Mouse (Mus musculus) embryonic facial prominence, embryonic 12.5 days (tissue): ENCODE data around the gene Sec24d. TPM values are rescaled to one million over a fixed set of nuclear protein-coding genes. Genes with fewer than 3 reads are reported as not detected.
A peak's percentile ranks its signal among the peaks of the same experiment; 100 is the strongest.
"Not testable (repeated sequence)": the region's sequence is repeated elsewhere in the genome, so short reads cannot be mapped to it uniquely, and the experiment has no call there.

Experiments used
- ATAC-seq: fragments of 200-750 bp; cut with Nextera tagmentation; 2 replicates; pipeline ENCODE4 v1.8.0; 2017; ENCODE audit not compliant: insufficient number of reproducible peaks, insufficient read depth, low FRiP score, low TSS enrichment
- H3K27ac ChIP-seq: fragments of 300-500 bp; sonication (generic); 2 replicates; pipeline ENCODE4 v1.5.1; 2016; ENCODE audit warnings: mild to moderate bottlenecking
- H3K27me3 ChIP-seq: fragments of 300-500 bp; sonication (generic); 2 replicates; pipeline ENCODE4 v1.6.1; 2016; ENCODE audit warnings: mild to moderate bottlenecking, moderate library complexity
- H3K36me3 ChIP-seq: fragments of 300-500 bp; sonication (generic); 2 replicates; pipeline ENCODE4 v1.6.1; 2016; ENCODE audit warnings: mild to moderate bottlenecking
- H3K4me1 ChIP-seq: fragments of 300-500 bp; sonication (generic); 2 replicates; pipeline ENCODE4 v1.6.1; 2016
- H3K4me2 ChIP-seq: fragments of 300-500 bp; sonication (generic); replicated peaks from 2 replicates; pipeline ENCODE4 v1.6.1; 2016; ENCODE audit warnings: mild to moderate bottlenecking, moderate library complexity
- H3K4me3 ChIP-seq: fragments of 300-500 bp; sonication (generic); 2 replicates; pipeline ENCODE4 v1.5.1; 2016; ENCODE audit warnings: mild to moderate bottlenecking
- H3K9ac ChIP-seq: fragments of 300-500 bp; sonication (generic); 2 replicates; pipeline ENCODE4 v1.6.1; 2016; ENCODE audit warnings: mild to moderate bottlenecking, moderate library complexity
- H3K9me3 ChIP-seq: fragments of 300-500 bp; sonication (generic); 2 replicates; pipeline ENCODE4 v1.6.1; 2016; ENCODE audit warnings: mild to moderate bottlenecking, moderate library complexity
- WGBS: fragments of 180-500 bp; shearing (Covaris S2); methylation state at CpG from one replicate; pipeline ENCODE4 v1.1.7; 2016; 5-methylcytosine and 5-hydroxymethylcytosine counted together
- polyA plus RNA-seq: library from polyadenylated mRNA; unstranded; fragments of >200 nt; fragmentation: Nextera tagmentation; extraction: Ambion mirVana; gene quantifications from 2 replicates; pipeline ENCODE4 v1.2.1, GENCODE M21; 2016

Sec24d gene
- polyA plus RNA-seq, 1 experiment from 2014 or later, result 62.6 TPM

DNA sequence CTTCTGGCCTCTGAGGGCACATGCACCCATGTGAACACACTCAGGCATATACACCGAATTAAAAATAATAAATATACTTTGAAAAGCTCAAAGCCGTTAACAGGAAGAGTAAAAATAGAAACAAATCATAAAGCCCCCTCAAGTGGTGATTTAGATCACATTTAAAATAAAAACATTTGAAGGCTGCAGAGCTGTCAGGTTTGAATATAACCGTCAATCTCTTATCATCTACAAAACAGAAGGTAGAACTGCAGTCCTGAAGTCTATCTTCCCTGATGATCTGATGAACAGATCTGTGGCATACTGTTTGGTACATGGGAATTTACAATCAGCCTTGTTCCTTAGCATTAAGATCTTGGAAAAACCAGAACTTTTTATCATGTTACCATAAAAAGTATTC lies 109.3 kb downstream of the Sec24d start:
- 93% methylated on average over 3 of the region's 3 CpGs for WGBS
- no peaks in the 10 kb centered on the region for H3K4me1 ChIP-seq
- H3K36me3 ChIP-seq, result peaks cover 49% of the 10 kb centered on the region
- H3K27me3 ChIP-seq, result no peaks in the 10 kb centered on the region
- H3K4me3 ChIP-seq, result no peak overlapping the region
- H3K27ac ChIP-seq, result no peak overlapping the region
- no peaks in the 10 kb centered on the region for H3K9me3 ChIP-seq
- ATAC-seq, result no peak
- H3K4me2 ChIP-seq, result no peak overlapping the region
- H3K9ac ChIP-seq, result no peak overlapping the region

DNA sequence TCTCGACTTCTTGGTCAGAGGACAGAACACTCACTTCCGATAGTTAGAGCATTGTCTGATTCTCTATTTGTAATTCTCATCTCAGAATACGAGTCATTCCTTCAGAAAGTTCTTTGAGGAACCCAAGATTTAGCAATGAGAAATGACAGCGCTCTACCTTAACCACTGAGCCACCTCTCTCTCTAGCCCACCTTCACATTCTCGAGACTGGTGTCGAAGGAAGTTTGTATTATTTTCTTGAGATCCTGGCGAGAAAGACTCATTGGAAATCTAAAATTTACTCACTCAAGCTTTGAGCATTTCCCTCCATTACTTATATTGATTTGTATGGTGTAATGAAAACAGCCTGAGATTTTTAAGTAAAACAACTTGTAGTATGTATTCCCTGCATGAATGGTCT lies 117.2 kb downstream of the Sec24d start:
- Histone ChIP-seq H3K36me3 (peaks cover 19% of the 10 kb centered on the region), H3K4me1 (peaks cover 12% of the 10 kb centered on the region), H3K4me2 (peak overlapping the region; percentile 67), H3K27me3 (no peaks in the 10 kb centered on the region), H3K9me3 (no peaks in the 10 kb centered on the region), H3K9ac (no peak overlapping the region), H3K4me3 (no peak overlapping the region; the same call in 1 of the 2 replicates), H3K27ac (no peak overlapping the region)
- ATAC-seq, result no peak
- 91% methylated on average over 7 of the region's 7 CpGs for WGBS

DNA sequence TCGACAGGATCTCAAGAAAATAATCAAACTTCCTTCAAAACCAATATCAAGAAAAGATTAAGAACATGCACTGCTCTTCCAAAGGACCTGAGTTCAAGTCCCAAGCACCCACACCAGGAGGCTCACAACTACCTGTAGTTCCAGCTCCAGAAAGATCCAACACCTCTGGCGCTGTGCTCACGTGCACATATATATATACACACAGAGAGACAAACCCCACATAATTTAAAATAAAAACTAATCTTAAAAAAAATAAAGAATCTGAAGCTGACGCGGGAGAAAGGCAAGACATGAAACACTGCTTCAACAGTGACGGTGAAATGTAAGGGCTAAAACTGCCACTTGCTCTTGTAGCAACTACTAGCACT lies 117.8 kb downstream of the Sec24d start:
- no peaks in the 10 kb centered on the region for H3K27me3 ChIP-seq
- H3K4me3 ChIP-seq, result peak overlapping the region; percentile 73
- H3K4me1 ChIP-seq, result peaks cover 12% of the 10 kb centered on the region
- WGBS, result 8% methylated on average over 6 of the region's 6 CpGs
- H3K9me3 ChIP-seq, result no peaks in the 10 kb centered on the region
- ATAC-seq, result no peak
- peak overlapping the region; percentile 67 for H3K4me2 ChIP-seq
- peak overlapping the region; percentile 60 for H3K9ac ChIP-seq
- H3K27ac ChIP-seq, result 0 out of 2 replicates have a peak overlapping the region, but pooled peaks have one; percentile 46
- peaks cover 13% of the 10 kb centered on the region for H3K36me3 ChIP-seq

DNA sequence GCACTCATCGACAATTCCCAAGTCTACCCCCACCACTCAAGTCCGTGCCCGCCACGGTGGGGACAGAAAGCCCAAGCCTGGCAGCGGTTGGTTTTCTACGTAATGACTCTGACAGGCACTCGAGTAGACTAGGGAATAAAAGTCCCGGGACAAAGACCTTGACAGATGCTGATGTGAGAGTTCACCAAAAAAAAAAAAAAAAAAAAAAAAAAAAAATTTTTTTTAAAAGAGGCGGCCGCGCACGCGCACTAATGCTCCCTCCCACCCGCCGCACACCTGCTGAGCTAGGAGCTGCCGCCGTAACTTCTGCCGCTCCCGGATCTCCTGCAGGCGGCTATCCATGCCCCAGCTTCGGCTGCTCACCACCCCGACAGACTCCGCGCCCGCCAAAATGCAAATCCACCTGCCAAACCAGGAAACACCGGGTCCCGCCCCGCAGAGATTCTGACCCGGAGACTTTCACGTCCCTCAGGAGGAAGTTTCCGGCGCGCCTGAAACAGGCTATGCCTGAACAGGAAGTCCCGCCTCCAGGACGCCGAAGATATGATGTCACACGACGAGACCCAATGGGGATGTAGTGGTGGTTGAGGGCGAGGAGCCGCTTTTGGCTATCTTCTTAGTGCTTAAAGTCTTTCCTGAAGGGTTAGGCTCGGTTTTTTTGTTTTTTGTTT lies 118.4 kb downstream of the Sec24d start, which contains the start of gene Mettl14:
TSS of gene Mettl14 (minus strand) at position 623 of the 671 bp plus-strand sequence.
- peak; percentile 96 for ATAC-seq
- Histone ChIP-seq H3K36me3 (peaks cover 13% of the 10 kb centered on the region), H3K9ac (peak within 1 kb of the TSS; percentile 60), H3K27ac (peak within 1 kb of the TSS; percentile 85), H3K4me3 (peak within 1 kb of the TSS; percentile 73), H3K27me3 (no peaks in the 10 kb centered on the region), H3K4me2 (peak within 1 kb of the TSS; percentile 67), H3K9me3 (no peaks in the 10 kb centered on the region), H3K4me1 (peaks cover 12% of the 10 kb centered on the region)
- WGBS, result under 1% methylated on average over 41 of the region's 41 CpGs

DNA sequence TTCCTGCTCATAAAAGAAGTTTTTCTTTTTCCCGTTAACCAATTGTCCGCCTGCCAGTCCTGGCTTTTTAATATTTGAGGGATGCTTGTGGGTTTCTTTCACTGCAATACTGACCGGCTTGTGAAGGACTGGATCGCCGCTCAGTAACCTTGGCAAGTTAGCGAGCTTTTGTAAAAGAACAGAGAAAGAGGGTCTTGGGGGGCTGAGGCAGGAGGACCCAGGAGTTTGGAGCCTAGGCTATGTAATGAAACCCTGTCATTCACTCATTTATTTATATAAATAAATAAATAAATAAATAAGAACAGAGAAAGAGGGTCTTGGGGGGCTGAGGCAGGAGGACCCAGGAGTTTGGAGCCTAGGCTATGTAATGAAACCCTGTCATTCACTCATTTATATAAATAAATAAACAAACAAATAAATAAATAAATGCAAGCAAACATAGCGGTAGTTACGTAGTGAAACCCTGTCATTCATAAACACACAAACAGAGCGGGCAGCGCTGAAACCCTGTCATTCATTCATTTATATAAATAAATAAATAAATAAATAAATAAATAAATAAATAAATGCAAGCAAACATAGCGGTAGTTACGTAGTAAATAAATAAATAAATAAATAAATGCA lies 119.0 kb downstream of the Sec24d start:
- H3K27ac ChIP-seq, result peak overlapping the region; percentile 85
- ATAC-seq, result 0 out of 2 replicates have a peak, but pooled peaks have one; percentile 61
- peak overlapping the region; percentile 73 for H3K4me3 ChIP-seq
- not testable (repeated sequence) for H3K36me3 ChIP-seq, H3K27me3 ChIP-seq, H3K9me3 ChIP-seq
- H3K4me2 ChIP-seq, result peak overlapping the region; percentile 50
- 0 out of 2 replicates have a peak overlapping the region, but pooled peaks have one; percentile 44 for H3K9ac ChIP-seq
- peaks cover 12% of the 10 kb centered on the region for H3K4me1 ChIP-seq
- 17% methylated on average over 12 of the region's 12 CpGs for WGBS

DNA sequence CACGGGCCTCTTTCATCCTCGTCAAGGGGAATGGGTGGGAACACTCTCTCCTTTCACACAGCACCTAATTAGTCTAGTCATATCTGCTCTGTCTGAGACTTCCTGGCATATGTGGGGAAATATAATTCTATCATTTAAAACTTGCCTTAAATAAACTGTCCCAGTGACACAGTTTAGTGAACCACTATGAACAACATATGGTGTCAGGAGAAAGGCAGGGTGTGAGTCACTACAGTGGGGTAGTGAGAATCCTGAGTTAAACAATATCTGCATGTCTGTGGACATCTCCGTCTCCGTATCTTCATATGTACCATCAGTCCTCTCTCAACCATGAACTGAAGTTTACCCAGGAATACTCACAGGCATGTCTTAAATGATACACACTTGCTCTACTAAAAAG lies 123.9 kb downstream of the Sec24d start:
- no peaks in the 10 kb centered on the region for H3K9me3 ChIP-seq
- no peak for ATAC-seq
- no peak overlapping the region for H3K4me3 ChIP-seq
- 92% methylated on average over 4 of the region's 4 CpGs for WGBS
- H3K4me1 ChIP-seq, result no peaks in the 10 kb centered on the region
- no peak overlapping the region for H3K4me2 ChIP-seq
- H3K27ac ChIP-seq, result no peak overlapping the region
- no peak overlapping the region for H3K9ac ChIP-seq
- H3K27me3 ChIP-seq, result no peaks in the 10 kb centered on the region
- no peaks in the 10 kb centered on the region for H3K36me3 ChIP-seq

DNA sequence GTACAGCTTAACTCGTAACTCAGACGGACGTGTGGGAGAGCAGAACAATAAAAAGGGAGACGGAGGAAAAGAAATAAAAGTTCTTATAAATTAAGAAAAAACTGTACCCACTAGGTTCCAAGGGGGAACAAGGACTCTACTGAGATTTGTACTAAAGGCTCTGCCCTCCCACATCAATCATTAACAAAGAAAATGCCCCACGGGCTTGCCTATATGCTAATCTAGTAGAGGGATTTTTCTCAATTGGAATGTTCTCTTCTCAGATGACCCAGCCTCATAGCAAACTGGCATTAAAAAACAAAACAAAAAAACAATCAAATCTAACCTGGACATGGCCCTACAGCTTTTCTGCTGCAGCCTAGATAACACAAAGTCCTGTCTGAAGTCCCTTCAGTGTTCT lies 128.4 kb downstream of the Sec24d start:
- Histone ChIP-seq H3K4me3 (no peak overlapping the region), H3K9ac (no peak overlapping the region), H3K27ac (no peak overlapping the region), H3K4me1 (no peaks in the 10 kb centered on the region), H3K4me2 (no peak overlapping the region), H3K27me3 (no peaks in the 10 kb centered on the region), H3K9me3 (no peaks in the 10 kb centered on the region), H3K36me3 (no peaks in the 10 kb centered on the region)
- no peak for ATAC-seq
- WGBS, result 89% methylated on average over 5 of the region's 5 CpGs

DNA sequence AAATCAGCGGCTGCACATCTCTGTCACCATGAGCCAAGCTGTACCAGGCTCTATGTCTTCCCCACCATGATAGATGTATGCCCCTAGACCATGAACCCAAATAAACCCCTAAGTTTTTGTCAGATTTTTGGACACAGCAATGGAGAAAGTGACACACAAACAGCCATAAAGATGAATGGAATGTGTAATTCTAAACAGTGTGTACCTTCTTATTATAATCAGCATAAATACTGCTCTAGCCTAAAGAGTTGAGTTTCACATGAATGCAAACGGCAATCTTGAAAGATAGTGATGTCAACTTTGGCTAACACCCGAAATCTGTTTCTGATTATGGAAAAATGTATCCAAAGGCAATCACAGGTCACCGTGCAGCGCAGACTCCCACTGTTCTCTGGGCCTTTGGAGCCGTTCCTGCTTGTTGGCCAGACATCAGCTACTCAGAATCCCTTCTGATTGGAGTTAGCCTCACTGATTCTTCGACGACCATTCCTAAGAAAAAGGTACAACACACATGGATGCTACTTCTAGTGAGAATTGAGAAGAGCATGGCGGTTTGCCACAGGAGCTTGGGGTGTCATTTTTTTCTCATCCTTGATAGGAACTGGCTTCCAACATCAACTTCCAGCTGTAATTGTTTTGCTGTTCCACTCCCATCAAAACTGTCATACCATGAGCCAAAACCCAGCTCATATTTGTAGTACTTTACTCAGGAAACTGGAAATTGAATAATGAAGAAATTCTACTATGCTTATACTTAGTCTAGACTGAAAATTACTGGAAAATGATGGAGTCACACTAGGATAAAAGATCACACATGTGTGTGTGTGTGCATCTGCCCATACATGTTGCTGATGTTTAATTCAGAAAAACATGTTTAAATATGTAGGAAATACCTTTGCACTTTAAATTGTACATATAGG lies 130.6 kb downstream of the Sec24d start:
- no peak overlapping the region for H3K9ac ChIP-seq
- H3K9me3 ChIP-seq, result no peaks in the 10 kb centered on the region
- no peak overlapping the region for H3K4me2 ChIP-seq
- no peaks in the 10 kb centered on the region for H3K27me3 ChIP-seq
- peak overlapping the region; percentile 60 for H3K27ac ChIP-seq
- H3K36me3 ChIP-seq, result no peaks in the 10 kb centered on the region
- ATAC-seq, result peak; percentile 47; the same call in 1 of the 2 replicates
- no peak overlapping the region for H3K4me3 ChIP-seq
- WGBS, result 43% methylated on average over 9 of the region's 9 CpGs
- H3K4me1 ChIP-seq, result no peaks in the 10 kb centered on the region

DNA sequence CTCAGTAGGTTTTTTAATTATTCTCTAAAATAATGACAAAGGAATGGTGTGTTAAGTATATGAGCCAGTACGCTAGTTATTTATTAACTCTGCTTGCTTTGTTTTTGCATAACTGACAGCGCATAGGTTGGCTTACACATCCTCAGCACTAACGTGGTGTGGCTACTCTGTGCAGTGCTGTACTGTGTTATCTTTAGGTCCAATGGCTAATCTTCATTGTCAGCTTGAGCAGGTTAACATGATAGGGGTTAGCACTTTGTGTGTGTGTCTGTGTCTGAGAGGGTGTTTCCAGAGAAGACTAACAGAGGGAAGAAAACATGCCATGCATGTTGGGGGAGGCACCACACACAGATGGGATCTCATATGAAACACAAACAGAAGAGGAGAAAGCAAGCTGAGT lies 137.7 kb downstream of the Sec24d start:
- no peaks in the 10 kb centered on the region for H3K9me3 ChIP-seq
- no peak for ATAC-seq
- no peak overlapping the region for H3K4me2 ChIP-seq
- H3K27me3 ChIP-seq, result no peaks in the 10 kb centered on the region
- no peak overlapping the region for H3K4me3 ChIP-seq
- 80% methylated on average over 3 of the region's 3 CpGs for WGBS
- H3K4me1 ChIP-seq, result no peaks in the 10 kb centered on the region
- no peaks in the 10 kb centered on the region for H3K36me3 ChIP-seq
- H3K9ac ChIP-seq, result no peak overlapping the region
- no peak overlapping the region for H3K27ac ChIP-seq

DNA sequence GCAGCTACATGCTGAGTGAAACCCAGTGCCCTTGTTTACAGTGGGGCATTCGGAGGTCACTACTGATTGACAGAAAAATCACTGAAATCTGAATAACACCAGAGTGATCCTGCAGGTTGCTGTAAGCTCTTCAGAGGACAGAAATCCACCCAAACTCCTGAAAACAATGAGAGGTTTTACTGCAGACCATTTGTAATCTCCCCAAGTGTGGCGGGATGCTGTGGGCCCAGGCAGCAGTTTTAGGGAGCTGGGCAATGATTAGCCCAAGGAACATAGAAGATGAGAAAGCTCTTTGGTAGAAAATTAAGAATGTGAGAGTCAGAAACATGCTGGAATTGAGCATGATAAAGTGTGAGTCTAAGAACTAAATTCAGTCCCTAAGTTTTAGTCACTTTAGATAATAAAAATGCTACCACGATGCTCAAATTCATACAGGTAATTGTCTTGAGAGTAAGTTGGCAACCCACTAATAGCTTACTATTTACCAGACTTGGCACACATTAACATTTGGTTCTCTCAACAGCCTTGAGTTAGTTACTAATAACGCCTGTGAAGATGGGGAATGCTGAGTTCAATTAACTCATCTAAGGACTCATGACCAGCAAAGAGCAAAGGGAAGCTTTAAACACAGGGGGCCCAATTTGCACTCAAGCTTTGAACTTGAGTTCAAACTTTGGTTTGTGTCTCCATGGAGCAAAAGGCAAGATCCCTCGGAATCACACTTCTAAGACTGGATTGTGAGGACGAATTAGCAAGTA lies 144.7 kb downstream of the Sec24d start:
- WGBS, result 78% methylated on average over 6 of the region's 6 CpGs
- Histone ChIP-seq H3K9me3 (no peaks in the 10 kb centered on the region), H3K4me1 (no peaks in the 10 kb centered on the region), H3K27me3 (no peaks in the 10 kb centered on the region), H3K9ac (no peak overlapping the region), H3K4me2 (no peak overlapping the region), H3K27ac (no peak overlapping the region), H3K4me3 (no peak overlapping the region), H3K36me3 (no peaks in the 10 kb centered on the region)
- no peak for ATAC-seq

DNA sequence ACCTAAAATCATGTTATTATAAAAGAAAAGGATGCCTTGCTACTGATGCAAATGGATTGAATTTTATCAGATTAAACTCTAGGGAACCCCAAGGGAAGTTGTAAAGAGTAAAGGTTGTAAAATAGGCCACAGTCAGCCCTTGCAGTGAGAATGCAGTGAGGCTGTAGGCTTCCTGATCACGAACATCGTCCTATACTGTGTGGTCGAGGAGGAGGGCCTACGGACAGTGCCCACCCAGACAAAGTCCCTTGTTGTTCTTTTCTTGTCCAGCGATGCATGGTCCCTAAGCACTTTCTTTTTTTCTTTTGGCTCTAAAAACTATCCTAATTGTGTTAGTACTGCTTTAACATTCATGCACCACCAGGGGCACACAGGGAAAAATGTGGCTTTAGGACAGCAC lies 145.9 kb downstream of the Sec24d start:
- Histone ChIP-seq H3K27me3 (no peaks in the 10 kb centered on the region), H3K27ac (no peak overlapping the region), H3K4me3 (no peak overlapping the region), H3K9me3 (no peaks in the 10 kb centered on the region), H3K36me3 (no peaks in the 10 kb centered on the region), H3K4me2 (no peak overlapping the region), H3K9ac (no peak overlapping the region), H3K4me1 (no peaks in the 10 kb centered on the region)
- ATAC-seq, result no peak
- 55% methylated on average over 5 of the region's 5 CpGs for WGBS
